Mouse (Mus musculus) right cerebral cortex, adult 2 months (tissue): ENCODE results near the gene Ofcc1.

Experiments
- DNase-seq, 2 experiments: peaks; one replicate each; pipeline ENCODE4 v3.0.0; 2021 to 2022; ENCODE audit warnings: low spot score in 2 of 2

Gene Ofcc1

GRCm38 (mm10) chr13:40000236-40000635 lies 361.0 kb downstream of the Ofcc1 start:
- no peak for DNase-seq

GRCm38 (mm10) chr13:39997901-39998300 lies 363.3 kb downstream of the Ofcc1 start:
- no peak for DNase-seq

- DNase-seq, result no peak
These were observed 381.8 kb downstream of the Ofcc1 start for GRCm38 (mm10) chr13:39979294-39980061.

GRCm38 (mm10) chr13:39968349-39969016 lies 392.8 kb downstream of the Ofcc1 start:
- no peak for DNase-seq

- no peak for DNase-seq
These were observed 404.0 kb downstream of the Ofcc1 start for GRCm38 (mm10) chr13:39957226-39957625.

- DNase-seq, result no peak
These were observed 405.2 kb downstream of the Ofcc1 start for GRCm38 (mm10) chr13:39956017-39956416.
